ENCODE assay signal across 20 mouse cellular contexts in the genomic region with DNA sequence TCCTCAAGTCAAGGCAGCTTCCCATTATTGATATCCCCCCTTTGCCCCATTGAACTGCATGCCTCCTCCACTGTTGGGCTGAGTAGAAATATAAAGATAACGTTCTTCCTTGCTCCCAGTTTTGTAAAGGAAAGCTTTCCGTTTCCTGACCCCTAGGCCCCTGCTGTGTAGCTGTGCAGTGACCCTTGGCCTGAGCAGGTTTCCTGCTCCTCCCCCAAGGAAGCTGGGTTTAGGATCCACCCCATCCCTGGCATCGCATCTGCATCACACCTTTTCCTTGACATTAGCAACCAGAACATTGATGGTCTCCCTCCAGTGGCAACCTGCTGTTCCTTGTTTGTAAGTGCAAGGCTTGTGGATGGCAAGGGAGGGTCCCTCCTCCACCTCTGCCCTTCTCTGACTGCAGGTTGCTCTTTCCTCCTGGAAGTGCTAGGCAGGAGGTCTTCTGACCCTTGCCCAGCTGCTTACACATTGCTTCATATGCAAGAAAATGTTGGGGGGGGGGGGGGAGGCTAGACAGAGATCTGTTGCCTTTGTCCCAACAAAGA. TPM values are rescaled to one million over a fixed set of nuclear protein-coding genes. Genes with fewer than 3 reads are reported as not detected.
DNase-seq lines count a peak whose midpoint lies in the region; ATAC-seq and TF ChIP-seq lines count a peak whose summit lies in the region.
"Had no signal": no experiment of that assay in that cellular context is flagged by ENCODE, and none has a peak within 500 bp of the region (broad histone marks: within the 10 kb centered on the region; RNA-seq: fewer than 3 reads in every experiment).

No protein-coding gene starts in this region.

- no peaks in the 10 kb centered on the region for H3K4me1 ChIP-seq in liver, adult 2 months (ENCODE audit: control insufficient read depth, insufficient read depth, low read length)
- no peaks in the 10 kb centered on the region for H3K4me1 ChIP-seq in liver, embryonic 12.5 days
- H3K4me1 ChIP-seq: embryonic facial prominence, embryonic 13.5 days; hindbrain, embryonic 13.5 days; intestine, embryonic 15.5 days; liver, embryonic 15.5 days had no signal

- H3K79me2 ChIP-seq in liver, adult 2 months (ENCODE audit: control insufficient read depth, insufficient read depth, low read length), result no peaks in the 10 kb centered on the region

- 54% methylated on average over 3 of the region's 3 CpGs for WGBS in liver, adult 2 months
- WGBS in liver, embryonic 12.5 days (ENCODE audit: insufficient replicate concordance), result 60% methylated on average over 3 of the region's 3 CpGs

- DNase-seq in adrenal gland, postnatal 10 days, result peak; percentile 31
- DNase-seq in adrenal gland, adult 18-20 months (ENCODE audit: low spot score in 2 of 2), result no peak
- DNase-seq in liver, adult 2 months (ENCODE audit: extremely low read depth, low read depth, low spot score), result peak; percentile 1
- DNase-seq in kidney, adult 9 months, result peak; percentile 43
- DNase-seq in testis, postnatal 14 days (ENCODE audit: low spot score), result no peak
- no peak for DNase-seq in B cell, adult 2 months
- no peak for DNase-seq in gastrocnemius, postnatal 36 days
- DNase-seq: cerebellum, adult 11 months; cerebellum, postnatal 36 days; gastrocnemius, postnatal 25 days; right cerebral cortex, adult 18-20 months had no signal

- peaks cover 16% of the 10 kb centered on the region for H3K36me3 ChIP-seq in liver, adult 2 months (ENCODE audit: control insufficient read depth, insufficient read depth, low read length)
- H3K36me3 ChIP-seq in liver, embryonic 12.5 days, result peaks cover 45% of the 10 kb centered on the region

- H3K27me3 ChIP-seq in liver, adult 2 months (ENCODE audit: control insufficient read depth, insufficient read depth, low read length), result no peaks in the 10 kb centered on the region
- no peaks in the 10 kb centered on the region for H3K27me3 ChIP-seq in liver, embryonic 12.5 days (replicated peaks)
- H3K27me3 ChIP-seq: embryonic facial prominence, embryonic 13.5 days; hindbrain, embryonic 13.5 days; intestine, embryonic 15.5 days; liver, embryonic 15.5 days; Patski had no signal

- intact Hi-C loops in gastrocnemius, postnatal 36 days (cut with DNase I), result no loop called here

- no peak overlapping the region for H3K9ac ChIP-seq in liver, adult 2 months (ENCODE audit: low read depth, low read length)
- no peak overlapping the region for H3K9ac ChIP-seq in liver, embryonic 12.5 days
- H3K9ac ChIP-seq: embryonic facial prominence, embryonic 13.5 days; hindbrain, embryonic 13.5 days; intestine, embryonic 15.5 days; liver, embryonic 15.5 days had no signal

- no peak overlapping the region for H3K27ac ChIP-seq in liver, adult 2 months (replicated peaks; ENCODE audit: insufficient read depth, low read depth, low read length)
- no peak overlapping the region for H3K27ac ChIP-seq in liver, embryonic 12.5 days
- H3K27ac ChIP-seq: embryonic facial prominence, embryonic 13.5 days; hindbrain, embryonic 13.5 days; intestine, embryonic 15.5 days; liver, embryonic 15.5 days had no signal

- H3K4me3 ChIP-seq in liver, adult 2 months (ENCODE audit: insufficient read depth, low read depth, low read length), result no peak overlapping the region
- no peak overlapping the region for H3K4me3 ChIP-seq in liver, embryonic 12.5 days
- H3K4me3 ChIP-seq: embryonic facial prominence, embryonic 13.5 days; forebrain, embryonic 10.5 days; hindbrain, embryonic 13.5 days; intestine, embryonic 15.5 days; liver, embryonic 15.5 days; myocyte had no signal

- no peaks in the 10 kb centered on the region for H3K9me3 ChIP-seq in liver, embryonic 12.5 days (replicated peaks)
- H3K9me3 ChIP-seq: embryonic facial prominence, embryonic 13.5 days; forebrain, embryonic 10.5 days; hindbrain, embryonic 13.5 days; intestine, embryonic 15.5 days; liver, embryonic 15.5 days had no signal

- no peak for TF ChIP-seq CTCF in liver, adult 2 months (IDR thresholded peaks at IDR 0.05; ENCODE audit: low read depth, low read length)

- no peak for ATAC-seq in liver, embryonic 12.5 days
- ATAC-seq: intestine, embryonic 15.5 days; Patski had no signal

- H3K4me2 ChIP-seq in liver, embryonic 12.5 days, result no peak overlapping the region
- H3K4me2 ChIP-seq: embryonic facial prominence, embryonic 13.5 days; hindbrain, embryonic 13.5 days; intestine, embryonic 15.5 days; liver, embryonic 15.5 days; midbrain, embryonic 11.5 days had no signal

- no peak for TF ChIP-seq POLR2A in liver, adult 2 months (IDR thresholded peaks at IDR 0.05; ENCODE audit: extremely low read depth, insufficient read depth, low read length)

RNA-seq across cellular contexts. Expression of a gene that starts 43.7 kb away (rescaled TPM):
- 10 to 100 TPM; 22.4 to 26.8 TPM for total RNA-seq in adrenal gland, postnatal 10 days (2021)
- 10 to 100 TPM; 15.3 to 28.2 TPM for total RNA-seq in adrenal gland, adult 18-20 months (2021)
- 9.5 and 10.7 TPM in 2 replicates for total RNA-seq in liver, adult 2 months (2014; rRNA removed)
- 2.7 and 3.2 TPM in 2 replicates for polyA plus RNA-seq in liver, adult 2 months (2012; rRNA removed)
- 9.9 and 11.3 TPM in 2 replicates for polyA plus RNA-seq in liver, embryonic 12.5 days (2016; fragmentation: Nextera tagmentation; extraction: Ambion mirVana)
- total RNA-seq in gastrocnemius, postnatal 36 days (2021), result 10 to 100 TPM in 1 of 2 experiments, 1 to 10 TPM in 1; 8.2 to 10.9 TPM

Comparison
In these comparisons a context has a peak if more than half of its experiments do, and no peak if none do; other contexts are left out.
1. DNase-seq: peak in adrenal gland, postnatal 10 days (single experiment), liver, adult 2 months (single experiment) and kidney, adult 9 months (single experiment); none in adrenal gland, adult 18-20 months (0 of 2), testis, postnatal 14 days (single experiment), B cell, adult 2 months (0 of 2) and gastrocnemius, postnatal 36 days (0 of 2).